Mouse (Mus musculus) thymus, postnatal 4 days (tissue): ENCODE data around the gene Prr11.

Source experiments
- DNase-seq: peaks from one replicate; pipeline ENCODE4 v3.0.0; 2021

Prr11 gene

DNA sequence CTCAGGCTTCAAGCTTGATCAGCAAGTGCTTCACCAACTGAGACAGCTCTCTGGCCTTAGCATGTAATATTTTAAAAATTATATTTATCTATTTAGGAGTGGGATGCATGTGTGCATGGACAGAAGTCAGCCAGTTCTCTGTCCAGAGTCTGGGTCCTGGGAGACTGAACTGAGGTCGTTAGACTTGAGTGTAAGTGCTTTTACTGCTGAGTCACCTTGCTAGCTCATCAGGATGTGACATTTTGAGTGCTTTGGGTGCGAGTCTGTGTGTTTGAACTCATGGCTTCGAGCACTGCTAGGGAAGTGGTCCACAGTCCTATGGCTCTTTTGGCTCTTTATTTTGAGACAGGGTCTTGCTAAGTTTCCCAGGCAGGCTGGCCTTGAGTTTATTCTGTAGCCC, 65.5 kb downstream of the Prr11 start:
- DNase-seq = no peak

DNA sequence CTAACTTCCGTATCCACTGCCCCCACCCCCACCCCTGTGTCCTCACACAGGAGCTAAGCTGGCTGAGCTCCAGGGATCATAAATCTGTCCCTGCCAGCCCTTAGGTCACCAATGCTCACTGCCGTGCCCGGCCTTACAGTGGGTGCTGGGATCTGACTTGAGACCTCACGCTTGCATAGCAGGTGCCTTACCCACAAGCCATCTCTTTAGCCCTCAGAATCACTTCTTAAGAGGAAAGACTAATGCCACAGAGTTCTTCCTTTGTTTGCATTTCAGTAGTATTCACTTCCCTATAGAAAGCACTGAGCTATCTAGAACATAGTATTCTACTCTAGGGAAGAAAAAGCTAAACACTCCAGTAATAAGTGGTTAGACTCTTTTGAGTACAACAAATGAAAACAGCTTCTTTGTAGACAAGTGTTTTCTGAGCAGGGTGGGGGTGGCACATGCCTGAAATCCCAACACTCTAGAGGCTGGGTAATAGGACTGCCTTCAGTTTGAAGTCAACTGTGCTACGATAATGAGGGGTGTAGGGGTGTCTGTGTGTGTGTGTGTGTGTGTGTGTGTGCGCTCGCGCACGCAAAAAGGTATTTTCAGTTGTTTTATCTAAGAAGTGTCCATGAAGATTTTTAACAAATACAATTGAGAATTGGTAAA, 69.1 kb downstream of the Prr11 start:
- no peak for DNase-seq
